Mouse (Mus musculus) thymus, adult 2 months (tissue): ENCODE data around the gene A630001G21Rik.
"Not testable (repeated sequence)": the region's sequence is repeated elsewhere in the genome, so short reads cannot be mapped to it uniquely, and the experiment has no call there.

Experiments used
- CTCF ChIP-seq: fragments of 200-500 bp; IDR thresholded peaks from 2 replicates; pipeline ENCODE4 v1.5.1; 2012; ENCODE audit warnings: mild to moderate bottlenecking, control low read depth, low read length, moderate library complexity, borderline replicate concordance; ENCODE audit not compliant: control insufficient read depth, poor library complexity, insufficient read depth; ENCODE audit errors: extremely low read depth
- POLR2A ChIP-seq: fragments of 200-500 bp; IDR thresholded peaks from 2 replicates; pipeline ENCODE4 v1.6.1; 2012; ENCODE audit warnings: mild to moderate bottlenecking, low read length, control low read depth, moderate library complexity; ENCODE audit not compliant: control insufficient read depth, poor library complexity, insufficient read depth; ENCODE audit errors: extremely low read depth

GRCm38 (mm10) chr1:85814213-85814612 is 35.8 kb upstream of the A630001G21Rik start:
- not testable (repeated sequence) for TF ChIP-seq POLR2A, CTCF
